Mouse (Mus musculus) forebrain, embryonic 10.5 days (tissue): ENCODE data around the gene Zfp524. TPM values are rescaled to one million over a fixed set of nuclear protein-coding genes. Genes with fewer than 3 reads are reported as not detected.
A peak's percentile ranks its signal among the peaks of the same experiment; 100 is the strongest.

Experiments used
- DNase-seq: peaks from one replicate; pipeline ENCODE4 v3.0.0-alpha.2; 2017; ENCODE audit warnings: low spot score; ENCODE audit errors: extremely low spot score
- H3K27ac ChIP-seq: fragments of 300-500 bp; sonication (generic); 2 replicates; pipeline ENCODE4 v1.5.1; 2016; ENCODE audit warnings: mild to moderate bottlenecking
- H3K27me3 ChIP-seq: fragments of 300-500 bp; sonication (generic); 2 replicates; pipeline ENCODE4 v1.6.1; 2016; ENCODE audit warnings: mild to moderate bottlenecking; ENCODE audit not compliant: poor library complexity, severe bottlenecking
- H3K36me3 ChIP-seq: fragments of 300-500 bp; sonication (generic); replicated peaks from 2 replicates; pipeline ENCODE4 v1.6.1; 2016; ENCODE audit warnings: mild to moderate bottlenecking, moderate library complexity
- H3K4me1 ChIP-seq: fragments of 300-500 bp; sonication (generic); 2 replicates; pipeline ENCODE4 v1.6.1; 2016
- H3K4me3 ChIP-seq: fragments of 300-500 bp; sonication (generic); 2 replicates; pipeline ENCODE4 v1.5.1; 2016; ENCODE audit warnings: mild to moderate bottlenecking, moderate library complexity
- H3K9me3 ChIP-seq: fragments of 300-500 bp; sonication (generic); 2 replicates; pipeline ENCODE4 v1.6.1; 2016; ENCODE audit warnings: mild to moderate bottlenecking, moderate library complexity
- WGBS: fragments of 180-500 bp; shearing (Covaris S2); methylation state at CpG from one replicate; pipeline ENCODE4 v1.1.7; 2016; 5-methylcytosine and 5-hydroxymethylcytosine counted together
- polyA plus RNA-seq: library from polyadenylated mRNA; unstranded; fragments of >200 nt; fragmentation: Nextera tagmentation; extraction: Ambion mirVana; gene quantifications from 2 replicates; pipeline ENCODE4 v1.2.1, GENCODE M21; 2016

Gene Zfp524
- polyA plus RNA-seq = 8.4 and 9.4 TPM in 2 replicates

DNA sequence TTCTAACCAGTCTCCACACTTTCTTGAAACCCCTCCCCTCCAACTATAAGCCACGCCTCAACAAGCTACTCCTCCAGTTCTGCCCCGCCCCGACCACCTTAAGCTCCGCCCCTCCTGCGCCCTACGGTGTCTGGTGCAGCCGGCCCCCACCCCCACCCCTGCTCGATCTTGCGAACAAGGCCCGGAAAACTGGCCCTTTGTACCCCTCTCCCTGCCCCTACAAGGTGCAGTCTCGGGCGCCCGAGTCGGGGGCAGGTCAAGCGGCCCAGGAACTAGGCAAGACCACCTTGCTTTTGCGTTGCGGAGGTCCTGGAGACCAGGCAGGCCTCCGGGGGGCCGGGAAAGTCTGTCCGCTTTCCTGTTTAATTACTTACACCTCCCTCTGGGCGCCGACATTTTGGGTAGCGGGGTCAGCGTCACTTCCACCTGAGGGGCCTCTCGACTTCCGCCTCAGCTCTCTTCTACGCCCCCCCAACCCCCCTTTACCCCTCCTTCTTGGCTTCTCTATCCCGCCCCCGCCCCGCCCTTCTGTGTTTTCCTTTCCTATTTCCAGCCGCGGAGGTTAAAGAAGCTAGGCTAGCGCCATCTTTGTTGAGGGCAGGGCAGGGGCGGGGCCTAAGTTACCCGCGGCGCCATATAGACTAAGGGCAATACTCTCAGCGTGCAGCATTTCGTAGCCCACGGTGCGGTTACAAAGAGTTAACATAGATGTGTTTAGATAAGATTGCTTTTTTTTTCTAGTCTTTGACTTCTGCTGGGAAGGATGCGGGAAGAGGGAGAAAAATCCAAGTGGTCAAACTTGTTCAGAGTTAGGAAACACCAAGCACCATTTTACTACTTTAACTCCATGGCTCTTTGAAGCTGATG, at the start of gene Zfp524, which contains the start of gene Fiz1:
Gene Zfp524, plus strand, starts transcription at position 165 of the 867 bp plus-strand sequence.
Gene Fiz1, minus strand, starts transcription at position 447 of the 867 bp plus-strand sequence.
- H3K27me3 ChIP-seq = no peaks in the 10 kb centered on the region
- H3K27ac ChIP-seq = peak within 1 kb of the TSS; percentile 96
- H3K4me1 ChIP-seq = peaks cover 22% of the 10 kb centered on the region
- DNase-seq = peak; percentile 96
- peak within 1 kb of the TSS; percentile 73 for H3K4me3 ChIP-seq
- WGBS = under 1% methylated on average over 42 of the region's 42 CpGs
- H3K36me3 ChIP-seq = peaks cover 53% of the 10 kb centered on the region
- H3K9me3 ChIP-seq = peaks cover 16% of the 10 kb centered on the region; the same call in 1 of the 2 replicates

DNA sequence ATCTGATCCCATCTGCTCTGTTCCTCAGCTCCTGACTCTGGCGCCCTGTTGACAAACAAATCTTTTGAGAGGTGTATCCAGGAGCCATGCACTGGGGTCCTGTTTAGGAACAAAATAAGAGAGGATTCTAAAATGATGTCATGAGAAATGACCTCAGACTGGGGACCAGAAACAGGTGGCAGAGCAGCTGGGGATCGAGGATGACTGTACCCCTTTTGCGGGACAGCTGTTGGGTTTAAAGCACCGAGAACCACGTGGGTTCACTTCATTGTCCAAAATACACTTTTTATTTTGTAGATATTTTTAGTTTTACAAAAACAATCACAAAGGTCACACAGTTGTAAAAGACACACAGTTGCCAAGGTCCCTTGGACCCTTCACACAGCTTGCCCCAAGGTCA, 49.2 kb upstream of the Zfp524 start:
- no peaks in the 10 kb centered on the region for H3K27me3 ChIP-seq
- H3K9me3 ChIP-seq = no peaks in the 10 kb centered on the region
- WGBS = 81% methylated on average over 5 of the region's 5 CpGs
- no peak overlapping the region for H3K27ac ChIP-seq
- DNase-seq = no peak
- H3K4me3 ChIP-seq = no peak overlapping the region
- no peaks in the 10 kb centered on the region for H3K36me3 ChIP-seq
- peaks cover 7% of the 10 kb centered on the region for H3K4me1 ChIP-seq

- 0 out of 2 replicates have a peak within 1 kb of the TSS, but pooled peaks have one; percentile 37 for H3K27ac ChIP-seq
- H3K4me1 ChIP-seq = peaks cover 17% of the 10 kb centered on the region
- 44% methylated on average over 6 of the region's 6 CpGs for WGBS
- H3K36me3 ChIP-seq = no peaks in the 10 kb centered on the region
- no peak for DNase-seq
- H3K27me3 ChIP-seq = no peaks in the 10 kb centered on the region
- no peak within 1 kb of the TSS for H3K4me3 ChIP-seq
- no peaks in the 10 kb centered on the region for H3K9me3 ChIP-seq
Observed at GRCm38 (mm10) chr7:4971068-4971467, 43.1 kb upstream of the Zfp524 start, which contains the start of gene Sbk3. Gene Sbk3, minus strand, starts transcription at chr7:4971168.

DNA sequence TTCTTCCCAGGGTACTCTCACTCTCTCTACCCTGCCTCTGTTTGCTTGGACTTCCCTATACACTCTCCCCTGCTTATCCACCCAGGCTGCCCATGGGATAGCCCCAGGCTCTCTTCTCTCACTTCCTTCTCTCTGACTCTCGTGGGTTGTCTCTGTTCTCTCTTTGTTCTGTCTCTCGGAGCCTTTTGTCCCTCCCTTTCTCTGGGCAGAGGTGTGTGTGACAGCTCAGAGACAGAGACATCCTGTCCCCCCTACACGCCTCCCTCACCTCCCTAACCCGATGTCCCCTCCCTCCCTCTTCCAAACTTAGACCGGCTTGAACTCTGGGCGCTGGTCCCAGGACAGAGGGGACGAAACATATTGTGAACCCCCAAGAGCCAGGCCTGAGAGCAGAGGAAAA, 42.5 kb upstream of the Zfp524 start:
- 30% methylated on average over 7 of the region's 7 CpGs for WGBS
- Histone ChIP-seq H3K9me3 (no peaks in the 10 kb centered on the region), H3K27ac (0 out of 2 replicates have a peak overlapping the region, but pooled peaks have one; percentile 1), H3K36me3 (no peaks in the 10 kb centered on the region), H3K4me3 (no peak overlapping the region), H3K27me3 (no peaks in the 10 kb centered on the region), H3K4me1 (peaks cover 17% of the 10 kb centered on the region)
- no peak for DNase-seq

GRCm38 (mm10) chr7:4972321-4973047, 41.7 kb upstream of the Zfp524 start:
- Histone ChIP-seq H3K27me3 (no peaks in the 10 kb centered on the region), H3K36me3 (no peaks in the 10 kb centered on the region), H3K27ac (0 out of 2 replicates have a peak overlapping the region, but pooled peaks have one; percentile 1), H3K4me1 (peaks cover 17% of the 10 kb centered on the region), H3K4me3 (no peak overlapping the region), H3K9me3 (peaks cover 3% of the 10 kb centered on the region; the same call in 1 of the 2 replicates)
- DNase-seq = no peak
- WGBS = 81% methylated on average over 18 of the region's 18 CpGs

DNA sequence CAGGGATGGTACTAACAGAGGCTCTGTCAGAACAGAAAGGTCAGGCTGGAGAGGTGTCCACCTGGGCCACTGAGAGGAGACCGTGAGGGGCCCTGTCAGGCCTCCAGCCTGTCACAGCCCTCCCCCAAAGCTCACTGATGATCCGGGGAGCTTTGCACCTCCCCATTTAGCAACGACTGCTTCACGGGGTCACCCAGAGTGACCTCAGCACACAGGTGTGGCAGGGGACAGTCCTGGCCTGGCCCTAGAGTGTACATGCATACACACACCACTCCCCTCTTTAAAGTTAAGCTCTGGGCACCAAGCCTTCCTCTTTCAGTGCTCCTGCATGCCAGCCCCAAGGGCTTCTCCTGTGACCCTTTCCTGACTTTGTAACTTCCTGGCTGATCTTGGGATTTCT, 38.8 kb upstream of the Zfp524 start:
- H3K36me3 ChIP-seq = no peaks in the 10 kb centered on the region
- DNase-seq = no peak
- H3K4me3 ChIP-seq = no peak overlapping the region
- H3K9me3 ChIP-seq = peaks cover 3% of the 10 kb centered on the region; the same call in 1 of the 2 replicates
- peaks cover 15% of the 10 kb centered on the region for H3K4me1 ChIP-seq
- no peaks in the 10 kb centered on the region for H3K27me3 ChIP-seq
- WGBS = 65% methylated on average over 4 of the region's 4 CpGs
- H3K27ac ChIP-seq = no peak overlapping the region

GRCm38 (mm10) chr7:4976832-4977231, 37.4 kb upstream of the Zfp524 start:
- Histone ChIP-seq H3K27me3 (no peaks in the 10 kb centered on the region), H3K4me1 (peaks cover 2% of the 10 kb centered on the region; the same call in 1 of the 2 replicates), H3K9me3 (peaks cover 3% of the 10 kb centered on the region; the same call in 1 of the 2 replicates), H3K36me3 (no peaks in the 10 kb centered on the region), H3K27ac (no peak overlapping the region), H3K4me3 (no peak overlapping the region)
- WGBS = 92% methylated on average over 7 of the region's 7 CpGs
- DNase-seq = no peak

GRCm38 (mm10) chr7:4988250-4988649, 26.0 kb upstream of the Zfp524 start:
- 64% methylated on average over 2 of the region's 2 CpGs for WGBS
- H3K27ac ChIP-seq = no peak overlapping the region
- no peak overlapping the region for H3K4me3 ChIP-seq
- H3K9me3 ChIP-seq = peaks cover 18% of the 10 kb centered on the region
- peaks cover 18% of the 10 kb centered on the region for H3K27me3 ChIP-seq
- peaks cover 3% of the 10 kb centered on the region; the same call in 1 of the 2 replicates for H3K4me1 ChIP-seq
- peaks cover 28% of the 10 kb centered on the region for H3K36me3 ChIP-seq
- no peak for DNase-seq

GRCm38 (mm10) chr7:4993347-4993998, 20.7 kb upstream of the Zfp524 start:
- Histone ChIP-seq H3K36me3 (peaks cover 43% of the 10 kb centered on the region), H3K27ac (0 out of 2 replicates have a peak overlapping the region, but pooled peaks have one; percentile 17), H3K27me3 (peaks cover 36% of the 10 kb centered on the region), H3K4me3 (peak overlapping the region; percentile 82), H3K4me1 (peaks cover 38% of the 10 kb centered on the region), H3K9me3 (peaks cover 35% of the 10 kb centered on the region)
- no peak for DNase-seq
- 23% methylated on average over 55 of the region's 55 CpGs for WGBS

DNA sequence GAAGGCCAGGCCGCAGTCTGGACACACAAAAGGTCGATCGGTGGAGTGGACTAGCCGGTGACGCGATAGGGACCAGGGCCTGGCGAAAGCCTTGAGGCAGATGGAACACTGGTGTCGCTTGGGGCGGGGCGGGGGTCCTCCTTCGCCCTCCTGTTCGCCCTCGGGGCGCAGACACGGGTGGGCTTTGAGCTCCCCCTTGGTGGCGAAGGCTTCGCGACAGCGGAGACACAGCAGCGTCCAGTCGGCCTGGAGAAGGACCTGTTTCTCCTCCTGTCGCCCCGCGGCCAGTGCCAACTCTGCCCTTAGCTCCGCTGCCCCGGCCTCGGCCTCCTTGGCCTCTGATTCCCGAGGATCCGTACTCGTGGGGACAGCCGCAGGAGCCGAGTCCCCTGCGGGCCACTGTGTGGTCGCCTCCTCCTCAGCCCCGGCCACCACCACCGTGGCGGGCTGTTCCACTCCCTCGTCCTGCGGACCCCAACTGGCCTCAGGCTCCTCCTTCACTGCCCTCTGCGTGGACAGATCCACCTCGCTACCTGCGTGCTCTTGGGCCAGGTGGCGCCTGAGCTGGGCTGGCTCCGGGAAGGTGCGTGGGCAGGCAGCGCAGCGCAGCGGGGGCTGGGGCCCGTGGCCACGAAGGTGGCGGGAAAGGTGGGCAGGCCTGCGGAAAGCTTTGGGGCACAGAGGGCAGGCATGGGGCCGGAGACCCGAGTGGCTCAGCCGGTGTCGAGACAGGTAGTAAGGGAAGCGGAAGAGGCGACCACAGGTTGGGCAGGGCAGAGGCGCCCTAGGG, 20.0 kb upstream of the Zfp524 start:
- Histone ChIP-seq H3K9me3 (peaks cover 35% of the 10 kb centered on the region), H3K36me3 (peaks cover 43% of the 10 kb centered on the region), H3K27me3 (peaks cover 36% of the 10 kb centered on the region), H3K27ac (no peak overlapping the region), H3K4me3 (peak overlapping the region; percentile 82), H3K4me1 (peaks cover 38% of the 10 kb centered on the region)
- no peak for DNase-seq
- 50% methylated on average over 59 of the region's 59 CpGs for WGBS

DNA sequence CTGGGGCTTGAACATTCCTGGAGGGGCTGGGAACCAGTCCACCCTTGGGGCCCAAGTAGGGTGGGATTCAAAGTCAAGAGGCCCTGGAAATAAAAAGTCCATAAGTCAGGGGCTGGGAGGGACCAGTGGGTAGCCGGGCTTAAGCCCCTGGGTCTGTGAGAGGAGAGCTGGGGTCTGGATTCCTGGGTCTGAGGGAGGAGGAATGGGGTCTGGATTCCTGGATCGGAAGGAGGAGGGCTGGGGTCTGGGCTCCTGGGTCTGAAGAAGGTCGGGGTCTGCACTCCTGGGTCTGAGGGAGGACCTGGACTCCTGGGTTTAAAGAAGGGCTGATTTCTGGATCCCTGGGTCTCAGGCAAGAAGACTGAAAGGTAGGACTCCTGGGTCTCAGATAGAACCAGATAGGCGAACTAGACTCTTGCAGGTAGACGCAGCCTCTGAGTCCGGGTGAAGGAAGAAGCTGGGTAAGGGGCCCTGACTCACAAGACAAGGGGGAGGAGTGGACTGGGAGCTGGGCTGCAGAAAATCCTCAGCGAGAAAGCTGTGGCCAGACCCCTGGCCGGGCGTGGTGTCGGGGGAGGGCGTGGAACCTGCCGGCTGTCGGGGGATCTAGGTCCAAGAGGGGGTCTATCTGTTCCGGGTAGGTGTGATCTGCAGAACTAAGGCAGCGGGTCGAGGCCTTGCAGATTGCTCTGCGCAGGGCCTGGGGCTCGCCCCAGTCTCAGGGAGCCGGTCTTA, 18.8 kb upstream of the Zfp524 start:
- peak overlapping the region; percentile 90 for H3K27ac ChIP-seq
- peaks cover 38% of the 10 kb centered on the region for H3K4me1 ChIP-seq
- H3K9me3 ChIP-seq = peaks cover 35% of the 10 kb centered on the region
- no peak for DNase-seq
- 7% methylated on average over 19 of the region's 19 CpGs for WGBS
- peak overlapping the region; percentile 82 for H3K4me3 ChIP-seq
- H3K36me3 ChIP-seq = peaks cover 42% of the 10 kb centered on the region
- H3K27me3 ChIP-seq = peaks cover 36% of the 10 kb centered on the region
